Mouse (Mus musculus): ENCODE data around the gene Lmf1. TPM values are rescaled to one million over a fixed set of nuclear protein-coding genes. Genes with fewer than 3 reads are reported as not detected.

Lmf1 gene
- polyA plus RNA-seq, 1 experiment, result 22.5 TPM

- Histone ChIP-seq H3K4me3 (ENCODE audit: insufficient read depth, low read length) (no peak overlapping the region), H3K27ac (ENCODE audit: insufficient read depth, low read depth, low read length) (no peak overlapping the region), H3K4me1 (ENCODE audit: control insufficient read depth, insufficient read depth, low read length) (peaks cover 7% of the 10 kb centered on the region)
- TF ChIP-seq CTCF (IDR thresholded peaks at IDR 0.05; ENCODE audit: low read depth, low read length) (no peak), POLR2A (IDR thresholded peaks at IDR 0.05; ENCODE audit: borderline replicate concordance, low read depth, low read length) (no peak)
These were observed 14.8 kb downstream of the Lmf1 start for GRCm38 (mm10) chr17:25593411-25594261.

- Histone ChIP-seq H3K4me3 (ENCODE audit: insufficient read depth, low read length) (no peak overlapping the region), H3K27ac (ENCODE audit: insufficient read depth, low read depth, low read length) (no peak overlapping the region), H3K4me1 (ENCODE audit: control insufficient read depth, insufficient read depth, low read length) (peaks cover 7% of the 10 kb centered on the region)
- TF ChIP-seq CTCF (IDR thresholded peaks at IDR 0.05; ENCODE audit: low read depth, low read length) (no peak), POLR2A (IDR thresholded peaks at IDR 0.05; ENCODE audit: borderline replicate concordance, low read depth, low read length) (no peak)
These were observed 16.6 kb downstream of the Lmf1 start for GRCm38 (mm10) chr17:25595495-25595894.

GRCm38 (mm10) chr17:25597537-25597936 lies 18.7 kb downstream of the Lmf1 start:
- Histone ChIP-seq H3K4me3 (ENCODE audit: insufficient read depth, low read length) (no peak overlapping the region), H3K4me1 (ENCODE audit: control insufficient read depth, insufficient read depth, low read length) (peaks cover 7% of the 10 kb centered on the region), H3K27ac (ENCODE audit: insufficient read depth, low read depth, low read length) (no peak overlapping the region)
- no peak for TF ChIP-seq POLR2A (IDR thresholded peaks at IDR 0.05; ENCODE audit: borderline replicate concordance, low read depth, low read length)
- no peak for TF ChIP-seq CTCF (IDR thresholded peaks at IDR 0.05; ENCODE audit: low read depth, low read length)

GRCm38 (mm10) chr17:25602366-25602765 lies 23.5 kb downstream of the Lmf1 start:
- peaks cover 10% of the 10 kb centered on the region for H3K4me1 ChIP-seq (ENCODE audit: control insufficient read depth, insufficient read depth, low read length)
- no peak overlapping the region for H3K4me3 ChIP-seq (ENCODE audit: insufficient read depth, low read length)
- no peak for TF ChIP-seq CTCF (IDR thresholded peaks at IDR 0.05; ENCODE audit: low read depth, low read length)
- TF ChIP-seq POLR2A (IDR thresholded peaks at IDR 0.05; ENCODE audit: borderline replicate concordance, low read depth, low read length), result no peak
- no peak overlapping the region for H3K27ac ChIP-seq (ENCODE audit: insufficient read depth, low read depth, low read length)

GRCm38 (mm10) chr17:25604234-25604633 lies 25.3 kb downstream of the Lmf1 start:
- H3K4me1 ChIP-seq (ENCODE audit: control insufficient read depth, insufficient read depth, low read length), result peaks cover 6% of the 10 kb centered on the region
- no peak for TF ChIP-seq CTCF (IDR thresholded peaks at IDR 0.05; ENCODE audit: low read depth, low read length)
- no peak for TF ChIP-seq POLR2A (IDR thresholded peaks at IDR 0.05; ENCODE audit: borderline replicate concordance, low read depth, low read length)
- H3K27ac ChIP-seq (ENCODE audit: insufficient read depth, low read depth, low read length), result no peak overlapping the region
- no peak overlapping the region for H3K4me3 ChIP-seq (ENCODE audit: insufficient read depth, low read length)

GRCm38 (mm10) chr17:25608137-25608785 lies 29.4 kb downstream of the Lmf1 start:
- no peak for TF ChIP-seq CTCF (IDR thresholded peaks at IDR 0.05; ENCODE audit: low read depth, low read length)
- no peak for TF ChIP-seq POLR2A (IDR thresholded peaks at IDR 0.05; ENCODE audit: borderline replicate concordance, low read depth, low read length)
- H3K4me3 ChIP-seq (ENCODE audit: insufficient read depth, low read length), result no peak overlapping the region
- no peak overlapping the region for H3K27ac ChIP-seq (ENCODE audit: insufficient read depth, low read depth, low read length)
- H3K4me1 ChIP-seq (ENCODE audit: control insufficient read depth, insufficient read depth, low read length), result peaks cover 6% of the 10 kb centered on the region

- peaks cover 6% of the 10 kb centered on the region for H3K4me1 ChIP-seq (ENCODE audit: control insufficient read depth, insufficient read depth, low read length)
These were observed 30.1 kb downstream of the Lmf1 start for GRCm38 (mm10) chr17:25608821-25609505.

GRCm38 (mm10) chr17:25609506-25609828 lies 30.6 kb downstream of the Lmf1 start:
- H3K4me3 ChIP-seq (ENCODE audit: insufficient read depth, low read length), result no peak overlapping the region
- no peak overlapping the region for H3K27ac ChIP-seq (ENCODE audit: insufficient read depth, low read depth, low read length)
- H3K4me1 ChIP-seq (ENCODE audit: control insufficient read depth, insufficient read depth, low read length), result peaks cover 3% of the 10 kb centered on the region; the same call in 1 of the 2 replicates
- TF ChIP-seq POLR2A (IDR thresholded peaks at IDR 0.05; ENCODE audit: borderline replicate concordance, low read depth, low read length), result no peak
- no peak for TF ChIP-seq CTCF (IDR thresholded peaks at IDR 0.05; ENCODE audit: low read depth, low read length)

More at GRCm38 (mm10) chr17:25608821-25609505, 30.1 kb downstream of the Lmf1 start:
- H3K27ac ChIP-seq (ENCODE audit: insufficient read depth, low read depth, low read length), result no peak overlapping the region
- no peak overlapping the region for H3K4me3 ChIP-seq (ENCODE audit: insufficient read depth, low read length)
- TF ChIP-seq CTCF (IDR thresholded peaks at IDR 0.05; ENCODE audit: low read depth, low read length) (no peak), POLR2A (IDR thresholded peaks at IDR 0.05; ENCODE audit: borderline replicate concordance, low read depth, low read length) (no peak)

GRCm38 (mm10) chr17:25610151-25610550 lies 31.3 kb downstream of the Lmf1 start:
- Histone ChIP-seq H3K4me3 (ENCODE audit: insufficient read depth, low read length) (no peak overlapping the region), H3K27ac (ENCODE audit: insufficient read depth, low read depth, low read length) (no peak overlapping the region), H3K4me1 (ENCODE audit: control insufficient read depth, insufficient read depth, low read length) (no peaks in the 10 kb centered on the region)
- TF ChIP-seq POLR2A (IDR thresholded peaks at IDR 0.05; ENCODE audit: borderline replicate concordance, low read depth, low read length) (no peak), CTCF (IDR thresholded peaks at IDR 0.05; ENCODE audit: low read depth, low read length) (no peak)
